Mouse (Mus musculus): ENCODE data around the gene Serpinb6c. TPM values are rescaled to one million over a fixed set of nuclear protein-coding genes. Genes with fewer than 3 reads are reported as not detected.
"Not testable (repeated sequence)": the region's sequence is repeated elsewhere in the genome, so short reads cannot be mapped to it uniquely, and the experiment has no call there.

Gene Serpinb6c
- polyA plus RNA-seq (2012; rRNA removed), result 0.20 TPM in 1 of 2 replicates, not detected in the other

GRCm38 (mm10) chr13:33905176-33905954 lies at the start of gene Serpinb6c:
Serpinb6c (minus strand) TSS chr13:33905708.
- DNase-seq (ENCODE audit: low read depth), result no peak

- no peak for DNase-seq (ENCODE audit: low read depth)
Measured at GRCm38 (mm10) chr13:33952947-33953346, 47.4 kb upstream of the Serpinb6c start.

GRCm38 (mm10) chr13:33952075-33952449 lies 46.6 kb upstream of the Serpinb6c start:
- no peak for DNase-seq (ENCODE audit: low read depth)

GRCm38 (mm10) chr13:33951308-33952074 lies 46.0 kb upstream of the Serpinb6c start:
- DNase-seq (ENCODE audit: low read depth), result no peak

GRCm38 (mm10) chr13:33942212-33942779 lies 36.8 kb upstream of the Serpinb6c start:
- no peak for DNase-seq (ENCODE audit: low read depth)

GRCm38 (mm10) chr13:33941288-33941808 lies 35.8 kb upstream of the Serpinb6c start:
- no peak for DNase-seq (ENCODE audit: low read depth)

GRCm38 (mm10) chr13:33937587-33937986 lies 32.1 kb upstream of the Serpinb6c start:
- DNase-seq (ENCODE audit: low read depth), result not testable (repeated sequence)

GRCm38 (mm10) chr13:33937151-33937550 lies 31.6 kb upstream of the Serpinb6c start:
- no peak for DNase-seq (ENCODE audit: low read depth)

GRCm38 (mm10) chr13:33935465-33936181 lies 30.1 kb upstream of the Serpinb6c start:
- DNase-seq (ENCODE audit: low read depth), result no peak

- no peak for DNase-seq (ENCODE audit: low read depth)
Measured at GRCm38 (mm10) chr13:33934743-33935142, 29.2 kb upstream of the Serpinb6c start.

GRCm38 (mm10) chr13:33930912-33931311 lies 25.4 kb upstream of the Serpinb6c start:
- no peak for DNase-seq (ENCODE audit: low read depth)

GRCm38 (mm10) chr13:33930281-33930680 lies 24.8 kb upstream of the Serpinb6c start:
- DNase-seq (ENCODE audit: low read depth), result no peak

GRCm38 (mm10) chr13:33921699-33922098 lies 16.2 kb upstream of the Serpinb6c start:
- DNase-seq (ENCODE audit: low read depth), result no peak

GRCm38 (mm10) chr13:33921041-33921440 lies 15.5 kb upstream of the Serpinb6c start:
- DNase-seq (ENCODE audit: low read depth), result no peak

GRCm38 (mm10) chr13:33906821-33907220 lies 1.3 kb upstream of the Serpinb6c start:
- DNase-seq (ENCODE audit: low read depth), result peak; percentile 86

- DNase-seq (ENCODE audit: low read depth), result no peak
Measured at GRCm38 (mm10) chr13:33903290-33903689, 2.2 kb downstream of the Serpinb6c start.

GRCm38 (mm10) chr13:33894207-33894606 lies 11.3 kb downstream of the Serpinb6c start:
- no peak for DNase-seq (ENCODE audit: low read depth)

GRCm38 (mm10) chr13:33843308-33843707 lies 62.2 kb downstream of the Serpinb6c start, which contains the start of gene Serpinb6e:
Serpinb6e (minus strand) TSS chr13:33843408.
- DNase-seq (ENCODE audit: low read depth), result no peak

GRCm38 (mm10) chr13:33830751-33831150 lies 74.8 kb downstream of the Serpinb6c start:
- no peak for DNase-seq (ENCODE audit: low read depth)
